Mouse (Mus musculus) testis, adult 2 months (tissue): Measurements from ENCODE around the gene Tubgcp5.

ENCODE experiments used
- CTCF ChIP-seq: fragments of 200-500 bp; IDR thresholded peaks from 2 replicates; pipeline ENCODE4 v1.5.1; 2012; ENCODE audit warnings: low read depth, mild to moderate bottlenecking, inconsistent platforms, low read length, moderate library complexity; ENCODE audit not compliant: control insufficient read depth, insufficient read depth, insufficient replicate concordance
- POLR2A ChIP-seq: fragments of 200-500 bp; IDR thresholded peaks from 2 replicates; pipeline ENCODE4 v1.6.1; 2012; ENCODE audit warnings: low read depth, mild to moderate bottlenecking, inconsistent platforms, low read length, moderate library complexity; ENCODE audit not compliant: control insufficient read depth

DNA sequence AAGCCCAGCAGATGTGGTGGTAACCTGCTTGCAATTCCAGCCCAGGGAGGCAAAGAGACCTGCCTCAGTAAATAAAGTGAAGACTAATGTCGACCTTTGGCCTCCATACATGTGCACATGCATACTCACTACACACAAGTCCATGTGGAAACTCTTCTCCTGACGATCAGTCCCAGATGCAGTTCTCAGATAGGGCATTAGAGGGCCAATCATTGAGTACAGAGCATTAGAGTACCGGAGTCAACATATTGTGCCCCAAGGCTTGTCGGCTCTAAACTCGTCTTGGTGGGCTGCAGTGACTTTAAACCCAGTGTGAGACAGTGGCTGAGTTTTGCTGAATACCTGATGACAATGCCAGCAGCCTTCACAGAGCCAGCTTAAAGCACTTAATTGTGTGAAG is 30.5 kb downstream of the Tubgcp5 start:
- TF ChIP-seq CTCF (no peak), POLR2A (no peak)
